Mouse (Mus musculus): ENCODE measurements around the gene Osbpl6. TPM values are rescaled to one million over a fixed set of nuclear protein-coding genes. Genes with fewer than 3 reads are reported as not detected.

Osbpl6 gene
- polyA plus RNA-seq, 1 experiment from 2014 or later = 11.0 TPM

- whole genome bisulfite sequencing = 78% methylated on average over 10 of the region's 10 CpGs
- ATAC-seq (ENCODE audit: low read depth) = no peak
- no peak overlapping the region for H3K4me2 ChIP-seq (ENCODE audit: low read depth, low read length)
Measured at GRCm38 (mm10) chr2:76548171-76548570, 141.9 kb downstream of the Osbpl6 start.

GRCm38 (mm10) chr2:76548836-76549235, 142.5 kb downstream of the Osbpl6 start:
- no peaks in the 10 kb centered on the region for H3K4me1 ChIP-seq (ENCODE audit: control insufficient read depth, insufficient read depth, low read length)
- no peak overlapping the region for H3K9ac ChIP-seq (ENCODE audit: low read depth, low read length)
- 81% methylated on average over 7 of the region's 7 CpGs for WGBS
- H3K36me3 ChIP-seq (ENCODE audit: control insufficient read depth, insufficient read depth, low read length) = no peaks in the 10 kb centered on the region; the same call in 1 of the 2 replicates
- H3K4me2 ChIP-seq (ENCODE audit: low read depth, low read length) = no peak overlapping the region
- no peak overlapping the region for H3K4me3 ChIP-seq (ENCODE audit: low read depth, low read length)
- ATAC-seq (ENCODE audit: low read depth) (no peak), DNase-seq (ENCODE audit: low spot score) (no peak)
- no peaks in the 10 kb centered on the region for H3K9me3 ChIP-seq (ENCODE audit: control insufficient read depth, low read length)
- no peaks in the 10 kb centered on the region for H3K27me3 ChIP-seq (replicated peaks; ENCODE audit: control insufficient read depth, insufficient read depth, low read length)
- no peak overlapping the region for H3K27ac ChIP-seq (replicated peaks; ENCODE audit: low read depth, low read length)

More at GRCm38 (mm10) chr2:76548171-76548570, 141.9 kb downstream of the Osbpl6 start:
- H3K27me3 ChIP-seq (replicated peaks; ENCODE audit: control insufficient read depth, insufficient read depth, low read length) = no peaks in the 10 kb centered on the region
- no peak overlapping the region for H3K27ac ChIP-seq (replicated peaks; ENCODE audit: low read depth, low read length)
- no peak overlapping the region for H3K4me3 ChIP-seq (ENCODE audit: low read depth, low read length)
- H3K4me1 ChIP-seq (ENCODE audit: control insufficient read depth, insufficient read depth, low read length) = no peaks in the 10 kb centered on the region
- no peak overlapping the region for H3K9ac ChIP-seq (ENCODE audit: low read depth, low read length)
- DNase-seq (ENCODE audit: low spot score) = peak; percentile 19
- no peaks in the 10 kb centered on the region; the same call in 1 of the 2 replicates for H3K36me3 ChIP-seq (ENCODE audit: control insufficient read depth, insufficient read depth, low read length)
- H3K9me3 ChIP-seq (ENCODE audit: control insufficient read depth, low read length) = no peaks in the 10 kb centered on the region

- 59% methylated on average over 12 of the region's 12 CpGs for WGBS
- no peak for ATAC-seq (ENCODE audit: low read depth)
- H3K27me3 ChIP-seq (replicated peaks; ENCODE audit: control insufficient read depth, insufficient read depth, low read length) = no peaks in the 10 kb centered on the region
Measured at GRCm38 (mm10) chr2:76549316-76549715, 143.0 kb downstream of the Osbpl6 start.

GRCm38 (mm10) chr2:76555852-76556558, 149.7 kb downstream of the Osbpl6 start:
- Histone ChIP-seq H3K4me1 (ENCODE audit: control insufficient read depth, insufficient read depth, low read length) (no peaks in the 10 kb centered on the region), H3K4me2 (ENCODE audit: low read depth, low read length) (no peak overlapping the region), H3K4me3 (ENCODE audit: low read depth, low read length) (no peak overlapping the region), H3K27ac (replicated peaks; ENCODE audit: low read depth, low read length) (no peak overlapping the region), H3K9ac (ENCODE audit: low read depth, low read length) (no peak overlapping the region), H3K9me3 (ENCODE audit: control insufficient read depth, low read length) (no peaks in the 10 kb centered on the region), H3K36me3 (ENCODE audit: control insufficient read depth, insufficient read depth, low read length) (peaks cover 5% of the 10 kb centered on the region; the same call in 1 of the 2 replicates), H3K27me3 (replicated peaks; ENCODE audit: control insufficient read depth, insufficient read depth, low read length) (no peaks in the 10 kb centered on the region)
- WGBS = 76% methylated on average over 11 of the region's 11 CpGs
- DNase-seq (ENCODE audit: low spot score) (no peak), ATAC-seq (ENCODE audit: low read depth) (no peak)

More at GRCm38 (mm10) chr2:76549316-76549715, 143.0 kb downstream of the Osbpl6 start:
- H3K4me3 ChIP-seq (ENCODE audit: low read depth, low read length) = no peak overlapping the region
- H3K9me3 ChIP-seq (ENCODE audit: control insufficient read depth, low read length) = no peaks in the 10 kb centered on the region
- H3K27ac ChIP-seq (replicated peaks; ENCODE audit: low read depth, low read length) = no peak overlapping the region
- no peaks in the 10 kb centered on the region for H3K4me1 ChIP-seq (ENCODE audit: control insufficient read depth, insufficient read depth, low read length)
- no peak for DNase-seq (ENCODE audit: low spot score)
- no peaks in the 10 kb centered on the region; the same call in 1 of the 2 replicates for H3K36me3 ChIP-seq (ENCODE audit: control insufficient read depth, insufficient read depth, low read length)
- no peak overlapping the region for H3K4me2 ChIP-seq (ENCODE audit: low read depth, low read length)
- no peak overlapping the region for H3K9ac ChIP-seq (ENCODE audit: low read depth, low read length)

- 0 out of 2 replicates have a peak, but pooled peaks cover 1% of the 10 kb centered on the region for H3K36me3 ChIP-seq (ENCODE audit: control insufficient read depth, insufficient read depth, low read length)
- DNase-seq (ENCODE audit: low spot score) = no peak
- H3K27ac ChIP-seq (replicated peaks; ENCODE audit: low read depth, low read length) = no peak overlapping the region
- H3K4me3 ChIP-seq (ENCODE audit: low read depth, low read length) = no peak overlapping the region
- H3K9me3 ChIP-seq (ENCODE audit: control insufficient read depth, low read length) = no peaks in the 10 kb centered on the region
- no peak overlapping the region for H3K9ac ChIP-seq (ENCODE audit: low read depth, low read length)
- no peaks in the 10 kb centered on the region for H3K27me3 ChIP-seq (replicated peaks; ENCODE audit: control insufficient read depth, insufficient read depth, low read length)
- H3K4me1 ChIP-seq (ENCODE audit: control insufficient read depth, insufficient read depth, low read length) = no peaks in the 10 kb centered on the region
- 88% methylated on average over 10 of the region's 10 CpGs for whole genome bisulfite sequencing
- no peak overlapping the region for H3K4me2 ChIP-seq (ENCODE audit: low read depth, low read length)
- ATAC-seq (ENCODE audit: low read depth) = no peak
Measured at GRCm38 (mm10) chr2:76560146-76560545, 153.8 kb downstream of the Osbpl6 start.

- no peaks in the 10 kb centered on the region for H3K9me3 ChIP-seq (ENCODE audit: control insufficient read depth, low read length)
- ATAC-seq (ENCODE audit: low read depth) (no peak), DNase-seq (ENCODE audit: low spot score) (no peak)
- H3K36me3 ChIP-seq (ENCODE audit: control insufficient read depth, insufficient read depth, low read length) = no peaks in the 10 kb centered on the region
- H3K27ac ChIP-seq (replicated peaks; ENCODE audit: low read depth, low read length) = no peak overlapping the region
- no peak overlapping the region for H3K9ac ChIP-seq (ENCODE audit: low read depth, low read length)
- H3K4me1 ChIP-seq (ENCODE audit: control insufficient read depth, insufficient read depth, low read length) = no peaks in the 10 kb centered on the region
- no peaks in the 10 kb centered on the region for H3K27me3 ChIP-seq (replicated peaks; ENCODE audit: control insufficient read depth, insufficient read depth, low read length)
- no peak overlapping the region for H3K4me2 ChIP-seq (ENCODE audit: low read depth, low read length)
- H3K4me3 ChIP-seq (ENCODE audit: low read depth, low read length) = no peak overlapping the region
- WGBS = 79% methylated on average over 4 of the region's 4 CpGs
Measured at GRCm38 (mm10) chr2:76563862-76564261, 157.6 kb downstream of the Osbpl6 start.

GRCm38 (mm10) chr2:76566933-76567551, 160.7 kb downstream of the Osbpl6 start:
- Histone ChIP-seq H3K27ac (replicated peaks; ENCODE audit: low read depth, low read length) (no peak overlapping the region), H3K4me1 (ENCODE audit: control insufficient read depth, insufficient read depth, low read length) (no peaks in the 10 kb centered on the region), H3K9me3 (ENCODE audit: control insufficient read depth, low read length) (no peaks in the 10 kb centered on the region), H3K4me3 (ENCODE audit: low read depth, low read length) (no peak overlapping the region), H3K9ac (ENCODE audit: low read depth, low read length) (no peak overlapping the region), H3K36me3 (ENCODE audit: control insufficient read depth, insufficient read depth, low read length) (no peaks in the 10 kb centered on the region), H3K4me2 (ENCODE audit: low read depth, low read length) (no peak overlapping the region), H3K27me3 (replicated peaks; ENCODE audit: control insufficient read depth, insufficient read depth, low read length) (no peaks in the 10 kb centered on the region)
- DNase-seq (ENCODE audit: low spot score) (no peak), ATAC-seq (ENCODE audit: low read depth) (no peak)
- 75% methylated on average over 8 of the region's 8 CpGs for WGBS

- WGBS = 55% methylated on average over 10 of the region's 10 CpGs
- no peaks in the 10 kb centered on the region for H3K27me3 ChIP-seq (replicated peaks; ENCODE audit: control insufficient read depth, insufficient read depth, low read length)
- H3K4me3 ChIP-seq (ENCODE audit: low read depth, low read length) = no peak overlapping the region
- H3K9me3 ChIP-seq (ENCODE audit: control insufficient read depth, low read length) = no peaks in the 10 kb centered on the region
- no peaks in the 10 kb centered on the region for H3K36me3 ChIP-seq (ENCODE audit: control insufficient read depth, insufficient read depth, low read length)
- peak; percentile 44 for DNase-seq (ENCODE audit: low spot score)
- H3K4me2 ChIP-seq (ENCODE audit: low read depth, low read length) = no peak overlapping the region
- no peak overlapping the region for H3K9ac ChIP-seq (ENCODE audit: low read depth, low read length)
- H3K27ac ChIP-seq (replicated peaks; ENCODE audit: low read depth, low read length) = no peak overlapping the region
- ATAC-seq (ENCODE audit: low read depth) = 0 out of 2 replicates have a peak, but pooled peaks have one; percentile 30
- H3K4me1 ChIP-seq (ENCODE audit: control insufficient read depth, insufficient read depth, low read length) = no peaks in the 10 kb centered on the region
Measured at GRCm38 (mm10) chr2:76571543-76571942, 165.2 kb downstream of the Osbpl6 start.
